Mouse (Mus musculus): ENCODE measurements at regions not wholly inside any gene's neighbourhood (a gene's known extent, or its start where the extent isn't known, plus 50 kb on each side); places are given as distances from the start of the nearest gene placed in this dataset.
"Not testable (repeated sequence)": the region's sequence is repeated elsewhere in the genome, so short reads cannot be mapped to it uniquely, and the experiment has no call there.

GRCm38 (mm10) chr13:3216070-3216469 is 321.8 kb upstream of the Gdi2 start:
- peak; percentile 30 for DNase-seq

- not testable (repeated sequence) for DNase-seq
Observed at GRCm38 (mm10) chr13:3221005-3221621, 316.8 kb upstream of the Gdi2 start.

GRCm38 (mm10) chr13:3221622-3222021 is 316.2 kb upstream of the Gdi2 start:
- no peak for DNase-seq

- DNase-seq = no peak
Observed at GRCm38 (mm10) chr13:3258379-3258778, 279.5 kb upstream of the Gdi2 start.

GRCm38 (mm10) chr13:3276130-3276529 is 261.7 kb upstream of the Gdi2 start:
- DNase-seq = not testable (repeated sequence)

Measured in kidney, adult 9 months (tissue).